28 mouse cellular contexts compared by ENCODE assay signal in the genomic region with DNA sequence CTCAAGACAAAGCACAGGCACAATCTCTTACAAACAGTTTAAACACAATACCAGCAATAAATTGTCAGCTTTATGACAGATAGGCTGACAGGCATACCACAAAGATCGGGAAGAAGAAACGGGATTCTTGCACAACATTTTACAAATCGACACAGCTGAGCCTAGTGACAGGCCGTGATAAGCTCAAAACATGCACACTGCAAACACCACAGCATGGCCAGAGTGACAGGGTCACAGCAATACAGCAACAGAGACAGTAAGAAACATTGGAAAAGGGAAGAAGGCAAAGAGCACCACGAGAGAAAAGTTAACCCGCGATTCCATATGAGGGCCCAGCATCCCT. TPM values are rescaled to one million over a fixed set of nuclear protein-coding genes. Genes with fewer than 3 reads are reported as not detected.
DNase-seq lines count a peak whose midpoint lies in the region; ATAC-seq and TF ChIP-seq lines count a peak whose summit lies in the region.
"Had no signal": no experiment of that assay in that cellular context is flagged by ENCODE, and none has a peak within 500 bp of the region (broad histone marks: within the 10 kb centered on the region; RNA-seq: fewer than 3 reads in every experiment).

No protein-coding gene starts in this region.

- TF ChIP-seq CTCF in layer of hippocampus, adult 2 months (conservative IDR thresholded peaks at IDR 0.05), result no peak
- no peak for TF ChIP-seq CTCF in lung, postnatal 0 days (IDR thresholded peaks at IDR 0.05)

- H3K36me3 ChIP-seq in heart, embryonic 13.5 days, result peaks cover 30% of the 10 kb centered on the region
- no peaks in the 10 kb centered on the region; the same call in 1 of the 2 replicates for H3K36me3 ChIP-seq in lung, postnatal 0 days (ENCODE audit: insufficient read depth, low read length)

- no peaks in the 10 kb centered on the region for H3K9me3 ChIP-seq in heart, embryonic 13.5 days
- no peaks in the 10 kb centered on the region for H3K9me3 ChIP-seq in lung, postnatal 0 days (ENCODE audit: low read length)
- H3K9me3 ChIP-seq: embryonic facial prominence, embryonic 13.5 days; forebrain, embryonic 13.5 days; limb, embryonic 15.5 days; midbrain, embryonic 15.5 days; neural tube, embryonic 15.5 days had no signal

- 67% methylated on average over 7 of the region's 7 CpGs for WGBS in heart, embryonic 13.5 days
- 48% methylated on average over 7 of the region's 7 CpGs for WGBS in lung, postnatal 0 days

- no peaks in the 10 kb centered on the region for H3K27me3 ChIP-seq in heart, embryonic 13.5 days (replicated peaks)
- no peaks in the 10 kb centered on the region for H3K27me3 ChIP-seq in lung, postnatal 0 days (replicated peaks; ENCODE audit: insufficient read depth, low read length)
- H3K27me3 ChIP-seq: embryonic facial prominence, embryonic 13.5 days; forebrain, embryonic 13.5 days; limb, embryonic 15.5 days; midbrain, embryonic 15.5 days; neural tube, embryonic 15.5 days had no signal

- no peak overlapping the region for H3K4me2 ChIP-seq in heart, embryonic 13.5 days
- H3K4me2 ChIP-seq in lung, postnatal 0 days (replicated peaks; ENCODE audit: low read depth, low read length), result no peak overlapping the region
- H3K4me2 ChIP-seq: embryonic facial prominence, embryonic 13.5 days; forebrain, embryonic 13.5 days; limb, embryonic 15.5 days; midbrain, embryonic 15.5 days; neural tube, embryonic 15.5 days had no signal

- H3K27ac ChIP-seq in heart, embryonic 13.5 days (replicated peaks), result no peak overlapping the region; the same call in 1 of the 2 replicates
- peak overlapping the region; percentile 61 for H3K27ac ChIP-seq in layer of hippocampus, adult 2 months
- H3K27ac ChIP-seq in lung, postnatal 0 days (ENCODE audit: low read length), result no peak overlapping the region
- H3K27ac ChIP-seq: embryonic facial prominence, embryonic 13.5 days; forebrain, embryonic 13.5 days; hindbrain, postnatal 0 days; left cerebral cortex, adult 2 months; limb, embryonic 15.5 days; midbrain, embryonic 15.5 days; neural tube, embryonic 15.5 days had no signal

- intact Hi-C loops in left cerebral cortex, postnatal 25 days (cut with DNase I), result no loop called here

- H3K4me1 ChIP-seq in heart, embryonic 13.5 days, result peaks cover 28% of the 10 kb centered on the region
- H3K4me1 ChIP-seq in lung, postnatal 0 days (ENCODE audit: insufficient read depth, low read depth, low read length), result no peaks in the 10 kb centered on the region

- no peak for ATAC-seq in heart, embryonic 13.5 days (ENCODE audit: extremely low read depth, insufficient number of reproducible peaks, low FRiP score, low TSS enrichment)
- ATAC-seq in lung, postnatal 0 days, result no peak
- ATAC-seq: forebrain, embryonic 13.5 days; hindbrain, postnatal 0 days; midbrain, embryonic 15.5 days had no signal

- no peak for DNase-seq in heart, postnatal 4 days
- no peak for DNase-seq in layer of hippocampus, adult 2 months (ENCODE audit: low spot score in 2 of 2)
- DNase-seq in layer of hippocampus, adult 11-12 months (ENCODE audit: low spot score), result no peak
- peak; percentile 28 for DNase-seq in lung, postnatal 0 days (ENCODE audit: low spot score)
- DNase-seq in lung, postnatal 14 days, result no peak
- DNase-seq in left cerebral cortex, adult 11 months (ENCODE audit: low spot score), result no peak
- DNase-seq in left cerebral cortex, postnatal 25 days (ENCODE audit: low spot score in 2 of 2), result no peak
- DNase-seq: adrenal gland, postnatal 14 days; cerebellum, adult 2 months; cerebellum, postnatal 25 days; embryo, embryonic 11 days; kidney, adult 8-10 months; kidney, postnatal 36 days; layer of hippocampus, adult 9-11 months; left cerebral cortex, postnatal 4 days; lung, postnatal 10 days; right cerebral cortex, adult 18-20 months; right cerebral cortex, postnatal 4 days; thymus, adult 18-20 months; thymus, postnatal 36 days had no signal

- H3K4me3 ChIP-seq in heart, embryonic 13.5 days, result no peak overlapping the region
- no peak overlapping the region for H3K4me3 ChIP-seq in layer of hippocampus, adult 2 months
- no peak overlapping the region for H3K4me3 ChIP-seq in lung, postnatal 0 days (ENCODE audit: low read depth, low read length)
- H3K4me3 ChIP-seq: embryonic facial prominence, embryonic 13.5 days; forebrain, embryonic 13.5 days; left cerebral cortex, adult 2 months; limb, embryonic 15.5 days; midbrain, embryonic 15.5 days; neural tube, embryonic 15.5 days had no signal

- no peak for TF ChIP-seq EP300 in lung, postnatal 0 days (IDR thresholded peaks at IDR 0.05)

- 0 out of 2 replicates have a peak overlapping the region, but pooled peaks have one; percentile 33 for H3K9ac ChIP-seq in heart, embryonic 13.5 days
- H3K9ac ChIP-seq in lung, postnatal 0 days (replicated peaks; ENCODE audit: low read depth), result no peak overlapping the region
- H3K9ac ChIP-seq: embryonic facial prominence, embryonic 13.5 days; forebrain, embryonic 13.5 days; limb, embryonic 15.5 days; midbrain, embryonic 15.5 days; neural tube, embryonic 15.5 days had no signal

RNA-seq across cellular contexts. Expression of gene Rpa1, which starts 22.2 kb away (rescaled TPM):
- polyA plus RNA-seq in heart, embryonic 13.5 days (2015; fragmentation: Nextera tagmentation; extraction: Ambion mirVana), result 85.8 and 88.4 TPM in 2 replicates
- 100 to 1,000 TPM; 109 to 114 TPM for total RNA-seq in heart, postnatal 4 days (2021)
- total RNA-seq in layer of hippocampus, adult 2 months (2021), result 10 to 100 TPM; 64.1 to 67.0 TPM
- 44.7 and 52.3 TPM in 2 replicates for polyA plus RNA-seq in lung, postnatal 0 days (2015; fragmentation: Nextera tagmentation; extraction: Ambion mirVana)
- total RNA-seq in left cerebral cortex, postnatal 25 days (2021), result 10 to 100 TPM; 44.2 to 46.9 TPM

RNA-seq across cellular contexts. Expression of gene Smyd4, which starts 22.3 kb away (rescaled TPM):
- polyA plus RNA-seq in heart, embryonic 13.5 days (2015; fragmentation: Nextera tagmentation; extraction: Ambion mirVana), result 12.9 and 13.1 TPM in 2 replicates
- 1 to 10 TPM; 6.4 to 8.5 TPM for total RNA-seq in heart, postnatal 4 days (2021)
- 10 to 100 TPM; 14.9 to 16.7 TPM for total RNA-seq in layer of hippocampus, adult 2 months (2021)
- 6.4 and 6.6 TPM in 2 replicates for polyA plus RNA-seq in lung, postnatal 0 days (2015; fragmentation: Nextera tagmentation; extraction: Ambion mirVana)
- total RNA-seq in left cerebral cortex, postnatal 25 days (2021), result 10 to 100 TPM; 12.1 to 12.5 TPM
